Mouse (Mus musculus): ENCODE data around the gene Them7. TPM values are rescaled to one million over a fixed set of nuclear protein-coding genes. Genes with fewer than 3 reads are reported as not detected.

Them7 gene
- not detected for polyA plus RNA-seq (2014; fragmentation: Illumina TruSeq; extraction: RNeasy Lipid Tissue Mini Kit (QIAGEN cat#74804); ENCODE audit: low replicate concordance)

GRCm38 (mm10) chr2:105224134-105224986 lies at the start of gene Them7:
Them7 (plus strand) TSS chr2:105224320.

GRCm38 (mm10) chr2:105399085-105399891 lies 175.2 kb downstream of the Them7 start, which contains the start of gene Rcn1:
Rcn1 (minus strand) TSS chr2:105399319.

Other genes with a start within 250 kb of the Them7 start
- 314 TPM for gene Eif3m, start 207.2 kb upstream of the Them7 start, polyA plus RNA-seq (2014; fragmentation: Illumina TruSeq; extraction: RNeasy Lipid Tissue Mini Kit (QIAGEN cat#74804); ENCODE audit: low replicate concordance)
- not detected for gene Gm11060, start 132.3 kb upstream of the Them7 start, polyA plus RNA-seq (2014; fragmentation: Illumina TruSeq; extraction: RNeasy Lipid Tissue Mini Kit (QIAGEN cat#74804); ENCODE audit: low replicate concordance)
- 0.22 TPM for gene Wt1, start 97.8 kb upstream of the Them7 start, polyA plus RNA-seq (2014; fragmentation: Illumina TruSeq; extraction: RNeasy Lipid Tissue Mini Kit (QIAGEN cat#74804); ENCODE audit: low replicate concordance)
- gene Rcn1, start 175.0 kb downstream of the Them7 start, polyA plus RNA-seq (2014; fragmentation: Illumina TruSeq; extraction: RNeasy Lipid Tissue Mini Kit (QIAGEN cat#74804); ENCODE audit: low replicate concordance): 23.2 TPM

Data from small intestine, adult 10 weeks (tissue).